Mouse (Mus musculus): ENCODE measurements around the gene Papolg. TPM values are rescaled to one million over a fixed set of nuclear protein-coding genes. Genes with fewer than 3 reads are reported as not detected.

Papolg gene
- polyA plus RNA-seq, 1 experiment from 2014 or later = 20.9 TPM

GRCm38 (mm10) chr11:23856054-23856722 is 38.9 kb downstream of the Papolg start:
- Histone ChIP-seq H3K27me3 (ENCODE audit: control insufficient read depth, insufficient read depth, low read length) (no peaks in the 10 kb centered on the region), H3K4me1 (replicated peaks; ENCODE audit: control insufficient read depth, insufficient read depth, low read length) (no peaks in the 10 kb centered on the region), H3K4me2 (replicated peaks) (no peak overlapping the region), H3K4me3 (replicated peaks; ENCODE audit: low read length) (no peak overlapping the region), H3K9me3 (ENCODE audit: control insufficient read depth, low read length) (no peaks in the 10 kb centered on the region), H3K27ac (no peak overlapping the region), H3K36me3 (replicated peaks; ENCODE audit: control insufficient read depth, insufficient read depth) (peaks cover 50% of the 10 kb centered on the region), H3K9ac (no peak overlapping the region)
- no peak for DNase-seq (ENCODE audit: low spot score)
- WGBS = 92% methylated on average over 7 of the region's 7 CpGs
- ATAC-seq (ENCODE audit: low FRiP score) = no peak

GRCm38 (mm10) chr11:23855182-23855802 is 39.8 kb downstream of the Papolg start:
- peak; percentile 62 for DNase-seq (ENCODE audit: low spot score)

GRCm38 (mm10) chr11:23853306-23853705 is 41.7 kb downstream of the Papolg start:
- H3K27ac ChIP-seq = no peak overlapping the region
- H3K27me3 ChIP-seq (ENCODE audit: control insufficient read depth, insufficient read depth, low read length) = no peaks in the 10 kb centered on the region
- no peak overlapping the region for H3K4me2 ChIP-seq (replicated peaks)
- no peak overlapping the region for H3K4me3 ChIP-seq (replicated peaks; ENCODE audit: low read length)
- no peak overlapping the region for H3K9ac ChIP-seq
- no peak for ATAC-seq (ENCODE audit: low FRiP score)
- peaks cover 22% of the 10 kb centered on the region for H3K36me3 ChIP-seq (replicated peaks; ENCODE audit: control insufficient read depth, insufficient read depth)
- no peaks in the 10 kb centered on the region for H3K4me1 ChIP-seq (replicated peaks; ENCODE audit: control insufficient read depth, insufficient read depth, low read length)
- WGBS = 83% methylated on average over 5 of the region's 5 CpGs
- no peaks in the 10 kb centered on the region for H3K9me3 ChIP-seq (ENCODE audit: control insufficient read depth, low read length)
- DNase-seq (ENCODE audit: low spot score) = no peak

More at GRCm38 (mm10) chr11:23855182-23855802, 39.8 kb downstream of the Papolg start:
- H3K4me3 ChIP-seq (replicated peaks; ENCODE audit: low read length) = no peak overlapping the region
- H3K27me3 ChIP-seq (ENCODE audit: control insufficient read depth, insufficient read depth, low read length) = no peaks in the 10 kb centered on the region
- WGBS = 15% methylated on average over 3 of the region's 3 CpGs
- peaks cover 41% of the 10 kb centered on the region for H3K36me3 ChIP-seq (replicated peaks; ENCODE audit: control insufficient read depth, insufficient read depth)
- H3K9me3 ChIP-seq (ENCODE audit: control insufficient read depth, low read length) = no peaks in the 10 kb centered on the region
- no peak overlapping the region for H3K4me2 ChIP-seq (replicated peaks)
- H3K4me1 ChIP-seq (replicated peaks; ENCODE audit: control insufficient read depth, insufficient read depth, low read length) = no peaks in the 10 kb centered on the region
- no peak overlapping the region for H3K9ac ChIP-seq
- peak; percentile 66; the same call in 1 of the 2 replicates for ATAC-seq (ENCODE audit: low FRiP score)
- no peak overlapping the region for H3K27ac ChIP-seq

- Histone ChIP-seq H3K36me3 (replicated peaks; ENCODE audit: control insufficient read depth, insufficient read depth) (no peaks in the 10 kb centered on the region), H3K9ac (no peak overlapping the region), H3K4me2 (replicated peaks) (no peak overlapping the region), H3K4me3 (replicated peaks; ENCODE audit: low read length) (no peak overlapping the region), H3K9me3 (ENCODE audit: control insufficient read depth, low read length) (no peaks in the 10 kb centered on the region), H3K27ac (no peak overlapping the region), H3K27me3 (ENCODE audit: control insufficient read depth, insufficient read depth, low read length) (no peaks in the 10 kb centered on the region), H3K4me1 (replicated peaks; ENCODE audit: control insufficient read depth, insufficient read depth, low read length) (no peaks in the 10 kb centered on the region)
- ATAC-seq (ENCODE audit: low FRiP score) (no peak), DNase-seq (ENCODE audit: low spot score) (no peak)
- WGBS = 72% methylated on average over 22 of the region's 22 CpGs
Measured at GRCm38 (mm10) chr11:23846016-23846815, 48.8 kb downstream of the Papolg start.

GRCm38 (mm10) chr11:23823244-23823643 is 71.8 kb downstream of the Papolg start:
- 72% methylated on average over 3 of the region's 3 CpGs for WGBS
- DNase-seq (ENCODE audit: low spot score) = no peak

GRCm38 (mm10) chr11:23821652-23822051 is 73.4 kb downstream of the Papolg start:
- ATAC-seq (ENCODE audit: low FRiP score) (no peak), DNase-seq (ENCODE audit: low spot score) (no peak)
- no peaks in the 10 kb centered on the region for H3K36me3 ChIP-seq (replicated peaks; ENCODE audit: control insufficient read depth, insufficient read depth)
- no peak overlapping the region for H3K9ac ChIP-seq
- WGBS = 90% methylated on average over 2 of the region's 2 CpGs
- no peak overlapping the region for H3K4me3 ChIP-seq (replicated peaks; ENCODE audit: low read length)
- no peak overlapping the region for H3K27ac ChIP-seq
- no peak overlapping the region for H3K4me2 ChIP-seq (replicated peaks)
- 0 out of 2 replicates have a peak, but pooled peaks cover 10% of the 10 kb centered on the region for H3K9me3 ChIP-seq (ENCODE audit: control insufficient read depth, low read length)
- H3K4me1 ChIP-seq (replicated peaks; ENCODE audit: control insufficient read depth, insufficient read depth, low read length) = no peaks in the 10 kb centered on the region
- no peaks in the 10 kb centered on the region for H3K27me3 ChIP-seq (ENCODE audit: control insufficient read depth, insufficient read depth, low read length)

More at GRCm38 (mm10) chr11:23823244-23823643, 71.8 kb downstream of the Papolg start:
- no peaks in the 10 kb centered on the region for H3K9me3 ChIP-seq (ENCODE audit: control insufficient read depth, low read length)
- no peak for ATAC-seq (ENCODE audit: low FRiP score)
- no peak overlapping the region for H3K4me2 ChIP-seq (replicated peaks)
- no peaks in the 10 kb centered on the region for H3K4me1 ChIP-seq (replicated peaks; ENCODE audit: control insufficient read depth, insufficient read depth, low read length)
- no peak overlapping the region for H3K9ac ChIP-seq
- H3K36me3 ChIP-seq (replicated peaks; ENCODE audit: control insufficient read depth, insufficient read depth) = no peaks in the 10 kb centered on the region
- no peak overlapping the region for H3K27ac ChIP-seq
- H3K4me3 ChIP-seq (replicated peaks; ENCODE audit: low read length) = no peak overlapping the region
- H3K27me3 ChIP-seq (ENCODE audit: control insufficient read depth, insufficient read depth, low read length) = no peaks in the 10 kb centered on the region

- Histone ChIP-seq H3K9ac (no peak overlapping the region), H3K27ac (no peak overlapping the region), H3K4me1 (replicated peaks; ENCODE audit: control insufficient read depth, insufficient read depth, low read length) (no peaks in the 10 kb centered on the region), H3K36me3 (replicated peaks; ENCODE audit: control insufficient read depth, insufficient read depth) (no peaks in the 10 kb centered on the region), H3K9me3 (ENCODE audit: control insufficient read depth, low read length) (0 out of 2 replicates have a peak, but pooled peaks cover 10% of the 10 kb centered on the region), H3K4me2 (replicated peaks) (no peak overlapping the region), H3K27me3 (ENCODE audit: control insufficient read depth, insufficient read depth, low read length) (no peaks in the 10 kb centered on the region), H3K4me3 (replicated peaks; ENCODE audit: low read length) (no peak overlapping the region)
- ATAC-seq (ENCODE audit: low FRiP score) (no peak), DNase-seq (ENCODE audit: low spot score) (no peak)
- whole genome bisulfite sequencing = 82% methylated on average over 2 of the region's 2 CpGs
Measured at GRCm38 (mm10) chr11:23820977-23821376, 74.1 kb downstream of the Papolg start.

- no peak overlapping the region for H3K27ac ChIP-seq
- no peak overlapping the region for H3K4me3 ChIP-seq (replicated peaks; ENCODE audit: low read length)
- ATAC-seq (ENCODE audit: low FRiP score) (no peak), DNase-seq (ENCODE audit: low spot score) (no peak)
- no peaks in the 10 kb centered on the region for H3K36me3 ChIP-seq (replicated peaks; ENCODE audit: control insufficient read depth, insufficient read depth)
- 77% methylated on average over 1 of the region's 1 CpGs for WGBS
- H3K4me2 ChIP-seq (replicated peaks) = no peak overlapping the region
- H3K4me1 ChIP-seq (replicated peaks; ENCODE audit: control insufficient read depth, insufficient read depth, low read length) = no peaks in the 10 kb centered on the region
- H3K27me3 ChIP-seq (ENCODE audit: control insufficient read depth, insufficient read depth, low read length) = no peaks in the 10 kb centered on the region
- H3K9ac ChIP-seq = no peak overlapping the region
- H3K9me3 ChIP-seq (ENCODE audit: control insufficient read depth, low read length) = 0 out of 2 replicates have a peak, but pooled peaks cover 10% of the 10 kb centered on the region
Measured at GRCm38 (mm10) chr11:23818745-23819144, 76.3 kb downstream of the Papolg start.

All from hindbrain, embryonic 14.5 days (tissue).